Mouse (Mus musculus): ENCODE measurements around the gene Nfix.
A peak's percentile ranks its signal among the peaks of the same experiment; 100 is the strongest.

Nfix gene

GRCm38 (mm10) chr8:84799999-84800831 lies at the start of gene Nfix:
TSS of gene Nfix (minus strand) at chr8:84800344.
- DNase-seq = peak; percentile 87 to 90

GRCm38 (mm10) chr8:84847684-84848435 lies 47.7 kb upstream of the Nfix start:
- peak; percentile 36 to 45 for DNase-seq

DNA sequence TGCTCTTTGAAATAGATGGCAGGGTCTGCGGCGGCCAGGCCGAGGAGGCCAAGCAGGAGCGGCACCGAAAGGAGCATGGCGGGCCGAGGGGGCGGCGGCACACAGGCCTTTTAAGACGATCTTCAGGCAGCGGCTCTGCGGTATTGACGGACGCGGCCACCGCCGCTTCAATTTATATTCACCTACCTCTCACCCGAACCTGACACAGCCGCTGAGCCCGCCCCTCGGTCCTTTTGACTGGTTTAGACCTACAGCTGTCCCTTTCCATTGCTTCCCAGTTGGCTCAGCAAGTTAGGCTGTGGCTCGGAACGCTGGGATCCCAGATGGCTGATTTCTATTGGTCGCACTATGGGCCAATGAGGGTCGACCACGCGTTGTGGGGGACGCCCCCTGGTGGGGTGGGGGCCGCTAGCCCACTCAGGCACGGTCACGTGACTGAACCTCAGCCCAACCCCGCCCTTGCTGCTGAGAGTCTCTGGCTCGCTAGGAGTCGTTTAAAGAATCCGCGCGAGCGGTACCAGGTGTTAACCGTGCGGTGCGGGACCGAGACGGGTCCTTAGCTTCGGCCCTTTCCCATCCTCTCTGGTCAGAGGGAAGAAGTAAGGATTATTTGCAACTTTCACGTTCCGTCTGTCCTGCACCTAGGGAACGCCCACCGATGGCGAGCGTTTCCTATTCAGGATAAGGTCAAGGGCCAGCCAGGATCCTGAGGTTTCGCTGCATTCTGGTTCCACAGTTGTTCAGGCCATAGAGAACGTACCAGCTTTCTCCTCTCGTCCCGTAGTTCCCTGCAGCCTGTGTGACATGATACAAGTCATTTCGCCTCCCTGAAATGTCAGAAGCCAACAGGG lies 46.8 kb upstream of the Nfix start, which contains the start of gene Calr:
TSS of gene Calr (minus strand) at position 213 of the 851 bp plus-strand sequence.
- peak; percentile 100 for DNase-seq

- peak in 1 of 2 experiments; percentile 58 for DNase-seq
These were observed 46.1 kb upstream of the Nfix start for GRCm38 (mm10) chr8:84846094-84846721.

DNA sequence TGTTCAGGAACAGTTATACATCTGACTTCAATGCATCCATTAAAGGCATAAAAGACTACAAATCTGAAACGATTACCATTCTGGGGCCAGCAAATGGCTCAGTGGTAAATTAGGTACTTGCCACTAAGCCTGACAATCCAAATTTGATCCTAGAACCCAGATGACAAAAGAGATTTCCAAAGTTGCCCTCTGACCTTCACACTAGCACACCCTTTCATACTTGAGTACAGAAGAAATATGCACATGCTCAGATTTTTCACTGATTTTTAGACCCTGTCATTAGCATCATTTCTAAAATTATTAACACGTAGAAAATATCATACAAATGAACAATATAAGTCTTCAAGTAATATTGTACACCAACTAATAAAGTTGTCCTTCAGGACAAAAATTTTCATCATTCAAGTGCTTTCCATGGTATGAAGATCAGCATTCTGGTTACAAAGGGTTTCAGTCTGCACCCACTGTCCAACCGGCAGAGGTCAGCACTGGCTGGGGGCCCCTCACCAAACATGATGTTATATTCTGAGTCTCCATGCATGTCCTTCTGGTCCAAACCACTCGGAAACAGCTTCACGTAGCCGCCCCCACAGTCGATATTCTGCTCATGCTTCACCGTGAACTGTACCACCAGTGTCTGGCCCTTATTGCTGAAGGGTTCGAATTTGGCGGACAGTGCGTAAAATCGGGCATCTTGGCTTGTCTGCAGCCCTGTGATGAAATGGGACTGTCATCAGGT lies 45.4 kb upstream of the Nfix start:
- DNase-seq = peak; percentile 82 to 83

- no peak for DNase-seq
These were observed 44.4 kb upstream of the Nfix start for GRCm38 (mm10) chr8:84844397-84845070.

DNA sequence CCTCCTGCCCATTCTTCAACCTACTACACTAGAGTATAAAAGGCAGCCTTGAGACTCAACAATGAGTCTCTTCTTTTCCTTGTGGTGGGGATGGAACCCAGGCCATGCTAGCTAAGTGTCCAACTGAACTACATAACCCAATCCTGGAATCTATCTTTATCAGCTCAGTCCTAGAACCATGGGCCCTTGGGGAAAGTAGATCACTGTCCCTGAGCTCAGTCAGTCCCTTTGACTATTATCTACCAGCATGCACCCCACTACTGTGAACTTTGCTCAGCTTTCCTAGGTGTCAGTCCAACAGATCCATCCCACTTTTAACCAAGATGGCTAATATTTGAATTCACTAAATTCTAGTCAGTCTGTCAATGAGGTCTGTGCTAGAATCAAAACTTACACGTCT lies 41.4 kb upstream of the Nfix start:
- DNase-seq = no peak

GRCm38 (mm10) chr8:84840248-84840999 lies 40.3 kb upstream of the Nfix start, which contains the start of gene Rad23a:
TSS of gene Rad23a (minus strand) at chr8:84840665.
- DNase-seq = peak; percentile 94 to 96

GRCm38 (mm10) chr8:84839875-84840247 lies 39.7 kb upstream of the Nfix start:
- DNase-seq = no peak

- DNase-seq = no peak
These were observed 39.3 kb upstream of the Nfix start for GRCm38 (mm10) chr8:84839411-84839810.

- no peak for DNase-seq
These were observed 38.4 kb upstream of the Nfix start for GRCm38 (mm10) chr8:84838513-84838912.

- no peak for DNase-seq
These were observed 37.8 kb upstream of the Nfix start for GRCm38 (mm10) chr8:84837912-84838470.

DNA sequence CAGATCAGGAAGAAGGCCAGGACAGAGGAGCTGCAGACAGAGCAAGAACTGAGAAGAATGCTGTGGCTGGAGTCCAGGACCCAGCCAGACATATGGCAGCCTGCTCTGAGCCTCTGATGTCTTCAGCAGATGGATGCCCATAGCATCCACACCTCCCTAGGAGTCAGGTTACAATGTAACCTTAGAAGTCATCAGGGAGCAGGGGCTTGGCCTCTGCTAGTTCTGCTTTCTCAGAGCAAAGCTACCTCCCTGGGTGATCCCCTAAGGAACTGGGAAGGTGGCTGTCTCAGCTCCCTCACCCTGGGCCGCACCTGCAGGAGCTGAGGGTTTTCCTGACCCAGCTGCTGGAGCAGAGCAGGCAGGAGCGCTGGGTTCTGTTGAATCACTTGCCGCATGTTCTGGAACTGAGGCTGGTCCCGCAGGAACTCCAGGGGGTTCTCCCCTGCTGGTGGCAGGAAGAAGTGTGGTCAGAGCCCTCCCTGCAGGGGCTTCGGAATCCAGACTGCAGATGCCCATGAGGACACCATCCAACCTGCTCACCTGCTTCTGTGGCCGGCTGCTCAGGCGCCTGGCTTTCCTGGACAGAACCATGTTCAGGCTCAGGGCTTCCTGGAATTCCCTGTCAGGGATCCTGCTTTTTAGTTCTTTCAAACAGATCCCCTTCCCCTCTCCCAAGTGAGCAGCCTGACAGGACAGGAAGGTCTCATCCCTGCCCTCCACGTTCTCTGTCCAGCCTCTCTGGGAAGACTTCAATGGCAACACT lies 37.2 kb upstream of the Nfix start:
- peak; percentile 61 to 71 for DNase-seq

DNA sequence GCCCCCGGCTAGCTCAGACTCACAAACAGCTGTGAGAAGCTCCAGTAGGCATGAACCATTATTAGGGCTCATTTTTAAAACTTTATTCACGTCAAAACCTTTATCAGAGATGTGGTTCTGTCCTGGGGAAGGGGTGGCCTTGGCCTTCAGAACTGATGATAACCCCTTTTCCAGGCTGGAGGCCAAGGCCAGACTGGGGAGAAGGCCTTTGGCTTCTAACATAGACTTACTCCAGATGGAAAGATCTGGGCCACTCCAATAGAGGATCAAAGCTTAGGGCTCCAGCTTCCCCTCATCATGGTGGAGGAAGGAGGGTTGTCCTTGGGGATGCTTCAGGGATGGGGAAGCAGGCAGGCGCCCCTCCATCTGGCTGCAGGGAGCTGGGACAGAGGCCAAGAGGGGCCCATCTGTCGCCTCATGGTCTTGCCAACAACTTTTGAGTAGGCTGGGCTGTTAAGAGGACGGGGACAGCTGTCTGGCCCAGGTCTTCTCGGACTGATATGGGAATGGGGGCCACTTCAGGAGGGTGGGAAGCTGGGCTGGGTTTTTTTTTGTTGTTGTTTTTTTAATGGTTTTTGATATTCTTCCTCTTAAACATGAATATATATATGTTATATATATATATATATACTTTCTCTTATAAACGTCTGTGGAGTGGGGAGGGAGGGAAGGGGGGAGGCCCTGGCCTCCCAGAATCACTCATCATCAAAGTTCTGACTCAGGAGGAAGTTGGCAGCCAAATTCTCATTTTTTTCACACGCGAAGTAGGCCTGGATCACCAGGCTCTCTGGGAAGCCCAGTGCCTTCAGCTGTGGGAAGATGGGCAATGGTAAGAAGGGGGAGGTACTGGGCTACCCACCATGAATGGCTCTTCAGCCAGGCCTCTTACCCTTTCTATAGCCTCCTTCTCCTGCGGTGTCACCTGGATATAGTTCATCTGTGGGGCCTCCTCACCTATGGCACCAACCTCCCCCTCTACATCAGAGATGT lies 35.0 kb upstream of the Nfix start:
- peak; percentile 97 for DNase-seq

DNA sequence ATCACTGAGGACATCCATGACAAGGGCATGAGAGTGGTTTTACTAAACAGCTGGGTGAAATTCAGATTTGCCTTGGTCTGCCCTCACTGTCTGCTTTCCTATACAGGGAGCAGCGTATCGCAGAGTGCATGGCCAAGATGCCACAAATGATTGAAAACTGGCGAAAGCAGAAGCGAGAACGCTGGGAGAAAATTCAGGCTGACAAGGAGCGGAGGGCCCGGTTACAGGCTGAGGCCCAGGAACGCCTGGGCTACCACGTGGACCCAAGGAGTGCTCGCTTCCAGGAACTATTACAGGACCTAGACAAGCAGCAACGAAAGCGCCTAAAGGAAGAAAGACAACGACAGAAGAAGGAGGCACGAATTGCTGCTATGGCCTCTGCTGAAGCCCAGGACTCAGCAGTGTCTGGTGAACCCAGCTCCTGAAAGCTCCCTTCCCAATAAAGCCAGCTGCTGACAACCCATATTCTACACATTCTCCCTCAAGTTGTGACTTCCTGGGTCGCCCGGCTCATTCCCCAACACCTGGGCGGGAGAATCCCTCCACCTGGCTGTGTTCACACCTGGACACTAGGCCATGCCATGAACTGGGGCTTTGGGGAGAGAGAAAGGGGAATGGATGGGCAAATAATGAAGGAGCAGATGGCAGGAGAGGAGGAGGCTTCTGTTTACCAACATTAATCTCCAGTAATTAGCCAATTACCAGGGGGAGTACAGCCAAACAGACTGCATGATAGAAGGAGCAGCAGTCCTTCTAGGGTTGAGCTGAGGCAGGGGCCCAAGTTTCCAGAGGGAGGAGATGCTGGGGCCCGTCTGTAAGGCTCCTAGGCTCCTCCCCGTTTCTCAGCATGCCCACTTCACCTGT lies 34.1 kb upstream of the Nfix start:
- DNase-seq = peak; percentile 82 to 87
